Mouse (Mus musculus) hematopoietic multipotent progenitor cell, adult 10-12 weeks (in vitro differentiated cells): Measurements from ENCODE around the gene Rinl. TPM values are rescaled to one million over a fixed set of nuclear protein-coding genes. Genes with fewer than 3 reads are reported as not detected.

ENCODE experiments used
- polyA plus RNA-seq: library from polyadenylated mRNA; stranded (reverse); fragments of >175 nt; gene quantifications from 2 replicates; pipeline ENCODE4 v1.2.3, GENCODE M21; 2012; ENCODE audit warnings: low replicate concordance

The Rinl gene
- 181 and 415 TPM in 2 replicates for polyA plus RNA-seq

DNA sequence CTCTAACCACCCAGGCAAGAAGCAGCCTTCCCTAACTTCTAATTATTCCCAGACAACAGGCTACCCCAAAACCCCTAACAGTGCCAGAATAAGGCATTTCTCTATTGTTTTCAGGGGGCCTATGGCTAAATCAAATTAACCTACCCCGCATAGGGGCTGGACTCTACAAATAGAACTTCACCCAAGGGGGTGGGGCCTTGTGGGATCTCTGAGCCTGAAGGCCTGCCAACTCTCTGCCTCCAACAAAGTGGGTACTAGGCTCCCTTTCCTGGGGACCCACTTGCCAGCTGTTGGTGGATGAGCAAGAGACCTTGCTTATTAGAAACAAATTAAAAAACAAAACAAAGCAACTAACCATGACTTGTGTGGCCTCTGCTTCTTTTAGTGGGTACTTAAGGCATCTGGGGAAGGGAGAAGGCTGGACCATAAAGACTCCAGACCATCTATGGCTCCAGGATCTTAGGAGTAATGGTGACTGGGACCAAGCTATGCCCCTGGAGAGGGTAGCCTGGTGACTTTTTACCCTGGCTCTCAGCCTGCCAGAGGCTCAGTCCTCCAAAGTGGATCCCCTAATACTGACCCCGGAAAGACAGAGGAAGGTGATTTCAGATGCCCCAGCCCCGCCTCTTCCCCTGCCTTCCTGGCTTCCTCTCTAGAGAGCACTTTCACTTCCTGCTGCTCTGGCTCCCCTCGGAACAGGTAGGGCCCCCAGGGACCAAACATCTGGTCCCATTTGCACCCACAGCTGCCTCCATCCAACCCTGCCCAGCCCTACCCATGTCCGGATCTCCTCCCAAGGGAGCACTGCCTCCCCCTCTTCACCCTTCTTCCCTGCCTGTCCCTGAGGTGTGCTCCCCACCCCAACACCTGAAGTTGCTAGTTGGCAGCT, at the start of gene Rinl:
Gene Rinl (plus strand): TSS at position 663 of the 889 bp plus-strand sequence.

DNA sequence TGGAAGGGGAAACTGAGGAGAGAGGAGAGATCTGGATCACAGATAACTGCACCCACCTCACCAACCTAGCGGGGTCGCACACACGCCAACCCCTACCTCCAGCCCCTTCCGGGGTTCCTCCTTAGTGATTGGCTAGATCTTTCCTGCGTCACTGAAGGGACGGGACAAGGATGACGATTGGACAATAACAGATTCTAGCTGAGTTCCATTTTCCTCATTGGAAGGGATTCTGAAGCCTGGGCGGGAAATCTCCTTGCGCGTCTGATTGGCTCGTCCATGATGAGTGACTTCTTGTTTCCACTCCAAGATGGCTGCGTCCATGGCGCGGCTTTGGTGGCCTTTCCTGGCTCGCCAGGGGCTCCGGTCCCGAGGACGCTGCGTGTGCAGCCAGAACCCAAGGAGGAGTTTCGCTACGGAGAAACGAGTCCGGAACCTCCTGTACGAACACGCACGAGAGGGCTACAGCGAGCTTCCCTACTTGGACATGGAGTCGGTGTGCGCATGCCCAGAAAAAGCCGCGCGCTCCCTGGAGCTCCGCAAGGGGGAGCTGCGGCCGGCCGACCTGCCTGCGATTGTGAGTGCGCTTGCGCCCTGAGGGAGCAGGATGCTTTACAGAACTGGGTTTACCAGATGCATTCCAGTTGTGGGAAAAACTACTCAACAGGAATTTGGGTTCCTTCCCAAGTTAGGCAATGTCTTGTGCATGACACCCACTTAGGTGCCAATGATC, 46.9 kb upstream of the Rinl start, which contains the start of the genes Mrps12 and Sars2:
Gene Mrps12 (minus strand): TSS at position 112 of the 730 bp plus-strand sequence.
Gene Sars2 (plus strand): TSS at position 284 of the 730 bp plus-strand sequence.

DNA sequence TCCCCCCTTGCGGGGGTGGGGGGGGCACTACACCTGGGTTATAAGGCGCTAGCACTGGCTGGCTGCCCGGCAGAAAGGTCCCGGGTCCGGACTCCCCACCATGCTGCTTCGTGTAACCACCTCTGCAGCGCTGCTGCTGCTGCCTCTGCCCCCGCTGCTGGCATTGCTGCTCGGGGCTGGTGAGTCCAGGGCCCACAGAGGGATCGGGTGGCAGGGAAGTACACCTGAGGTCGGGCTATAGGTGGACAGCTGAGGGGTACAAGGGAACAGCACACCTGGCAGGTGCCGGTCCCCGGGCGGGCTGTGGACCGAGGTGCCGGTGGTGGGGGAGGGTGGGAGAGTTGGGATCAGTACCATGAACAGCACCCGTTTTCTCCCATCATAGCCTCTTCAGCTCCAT, 32.7 kb upstream of the Rinl start, which contains the start of gene Ccer2:
Gene Ccer2 (plus strand): TSS at position 96 of the 400 bp plus-strand sequence.

GRCm38 (mm10) chr7:28766173-28766879, 22.4 kb upstream of the Rinl start, which contains the start of gene Sirt2:
Gene Sirt2, plus strand, starts transcription at chr7:28766735.

DNA sequence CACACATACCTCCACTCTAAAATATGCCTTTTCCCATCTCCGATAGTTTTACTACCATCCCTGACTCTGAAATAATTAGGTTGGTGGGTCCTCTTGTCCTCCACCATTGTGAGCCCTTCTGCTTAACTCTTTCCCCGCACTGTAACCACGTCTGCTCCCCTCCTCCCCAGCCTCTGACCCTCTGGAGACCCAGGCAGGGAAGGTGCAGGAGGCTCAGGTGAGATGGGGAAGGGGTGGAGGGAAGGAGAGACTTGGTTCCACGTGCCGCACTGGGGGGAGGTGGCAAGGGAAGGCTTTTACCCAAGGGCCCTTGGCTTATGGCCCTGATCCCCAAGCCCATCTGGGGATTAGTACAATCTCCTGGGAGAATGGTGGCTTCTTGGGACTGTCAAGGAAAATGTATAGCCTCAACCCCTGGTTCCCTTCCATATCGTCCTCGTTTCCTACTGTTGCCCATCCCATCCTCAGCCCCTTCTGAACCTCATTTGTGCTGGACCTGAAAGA, 21.3 kb upstream of the Rinl start, which contains the start of gene Nfkbib:
Gene Nfkbib (minus strand): TSS at position 51 of the 504 bp plus-strand sequence.

GRCm38 (mm10) chr7:28808221-28808941, 19.6 kb downstream of the Rinl start, which contains the start of gene Hnrnpl:
Gene Hnrnpl, plus strand, starts transcription at chr7:28808541.

DNA sequence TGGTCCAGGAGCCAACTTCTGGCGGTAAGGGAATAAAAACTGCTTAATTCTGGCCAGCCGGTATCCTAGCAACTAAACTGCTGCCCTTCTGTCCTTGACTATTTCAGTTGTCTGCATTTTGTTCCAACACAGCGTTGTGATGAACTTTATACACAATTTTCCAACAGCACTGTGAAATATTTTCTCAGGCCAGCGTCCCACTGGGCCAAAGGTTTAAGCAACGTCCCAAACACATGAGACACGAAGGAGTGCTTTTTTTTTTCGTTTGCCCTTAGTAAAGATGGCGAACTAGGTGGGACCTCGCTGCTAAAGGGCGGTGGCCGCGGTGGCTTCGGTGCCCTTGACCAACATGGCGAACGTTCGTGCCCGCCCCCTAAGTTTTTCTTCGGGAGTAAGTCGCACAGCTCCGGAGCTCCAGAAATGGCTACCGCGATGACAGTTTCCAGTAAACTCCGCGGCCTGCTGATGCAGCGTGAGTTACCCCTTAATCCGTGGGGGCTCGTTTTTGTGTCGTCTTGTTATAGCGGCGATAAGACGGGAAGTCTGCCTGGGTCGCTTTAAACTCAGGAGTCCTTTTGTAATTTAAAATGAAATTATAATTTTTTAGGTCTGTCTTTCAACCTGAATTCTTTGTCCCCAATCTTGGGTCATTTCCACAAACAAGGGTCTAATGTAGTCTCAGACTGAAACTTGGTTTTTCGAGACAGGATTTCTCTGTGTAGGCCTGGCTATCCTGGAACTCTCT, 36.3 kb downstream of the Rinl start, which contains the start of gene Ech1:
Gene Ech1 (plus strand): TSS at position 277 of the 745 bp plus-strand sequence.

DNA sequence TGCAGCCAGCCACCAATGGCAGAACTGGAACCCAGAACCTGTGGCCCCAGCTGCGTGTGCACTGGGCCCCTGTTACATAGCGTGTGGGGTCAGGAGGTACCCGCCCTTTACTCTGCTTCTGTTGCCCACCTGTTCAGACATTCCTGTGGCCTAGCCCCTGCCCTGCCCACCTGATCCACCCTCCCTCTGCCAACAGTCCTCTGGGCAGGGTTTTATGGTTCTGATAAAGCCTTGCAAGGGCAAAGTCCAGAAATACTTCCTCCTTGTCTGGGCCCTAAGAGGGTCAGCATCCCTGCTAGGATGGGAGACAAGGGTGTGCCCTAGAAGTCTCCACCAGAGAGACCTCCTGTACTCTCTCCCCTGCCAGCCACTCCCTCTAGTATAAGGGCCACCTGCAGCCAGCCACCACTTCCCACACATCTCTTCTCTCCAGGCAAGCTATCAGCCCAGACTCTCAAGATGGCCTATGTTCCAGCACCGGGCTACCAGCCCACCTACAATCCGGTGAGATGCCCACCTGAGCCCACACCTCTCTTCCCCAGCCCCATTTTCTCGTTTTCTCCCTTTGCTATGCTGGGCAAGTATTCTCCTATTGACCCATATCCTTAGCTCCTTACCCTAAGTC, 45.1 kb downstream of the Rinl start, which contains the start of gene Lgals4:
Gene Lgals4 (plus strand): TSS at position 132 of the 625 bp plus-strand sequence.

Other genes with a start within 250 kb of the Rinl start
- 1.4 TPM in 1 of 2 replicates, not detected in the other for gene Sycn, start 248.1 kb upstream of the Rinl start, polyA plus RNA-seq
- 1.1 and 2.7 TPM in 2 replicates for gene Nccrp1, start 241.7 kb upstream of the Rinl start, polyA plus RNA-seq
- 102 and 209 TPM in 2 replicates for gene Samd4b, start 190.8 kb upstream of the Rinl start, polyA plus RNA-seq
- 31.7 and 62.2 TPM in 2 replicates for gene Pak4, start 190.8 kb upstream of the Rinl start, polyA plus RNA-seq
- gene Acp7, start 157.6 kb upstream of the Rinl start, polyA plus RNA-seq: not detected in 2 replicates
- gene Fbxo27, start 96.1 kb upstream of the Rinl start, polyA plus RNA-seq: 1.7 and 3.7 TPM in 2 replicates
- 5.3 and 10.8 TPM in 2 replicates for gene Fbxo17, start 72.2 kb upstream of the Rinl start, polyA plus RNA-seq
- 101 and 240 TPM in 2 replicates for gene Mrps12, start 47.1 kb upstream of the Rinl start, polyA plus RNA-seq
- 31.9 and 34.0 TPM in 2 replicates for gene Sars2, start 47.0 kb upstream of the Rinl start, polyA plus RNA-seq
- not detected in 2 replicates for gene Ccer2, start 32.8 kb upstream of the Rinl start, polyA plus RNA-seq
- gene Sirt2, start 22.2 kb upstream of the Rinl start, polyA plus RNA-seq: 147 and 155 TPM in 2 replicates
- 141 and 276 TPM in 2 replicates for gene Nfkbib, start 21.5 kb upstream of the Rinl start, polyA plus RNA-seq
- gene Hnrnpl, start 19.6 kb downstream of the Rinl start, polyA plus RNA-seq: 330 and 575 TPM in 2 replicates
- gene Ech1, start 36.2 kb downstream of the Rinl start, polyA plus RNA-seq: 11.3 and 45.0 TPM in 2 replicates
- gene Lgals4, start 44.9 kb downstream of the Rinl start, polyA plus RNA-seq: 3.5 and 5.1 TPM in 2 replicates
- gene Lgals7, start 74.9 kb downstream of the Rinl start, polyA plus RNA-seq: 0.22 and 0.39 TPM in 2 replicates
- gene Capn12, start 92.5 kb downstream of the Rinl start, polyA plus RNA-seq: 0.03 TPM in 1 of 2 replicates, not detected in the other
- gene Actn4, start 173.4 kb downstream of the Rinl start, polyA plus RNA-seq: 220 and 236 TPM in 2 replicates
- gene Eif3k, start 192.9 kb downstream of the Rinl start, polyA plus RNA-seq: 58.3 and 170 TPM in 2 replicates
- 503 and 613 TPM in 2 replicates for gene Map4k1, start 193.1 kb downstream of the Rinl start, polyA plus RNA-seq